Mouse (Mus musculus): Measurements from ENCODE around the gene Gm1604a.
"Not testable (repeated sequence)": the region's sequence is repeated elsewhere in the genome, so short reads cannot be mapped to it uniquely, and the experiment has no call there.

The Gm1604a gene

DNA sequence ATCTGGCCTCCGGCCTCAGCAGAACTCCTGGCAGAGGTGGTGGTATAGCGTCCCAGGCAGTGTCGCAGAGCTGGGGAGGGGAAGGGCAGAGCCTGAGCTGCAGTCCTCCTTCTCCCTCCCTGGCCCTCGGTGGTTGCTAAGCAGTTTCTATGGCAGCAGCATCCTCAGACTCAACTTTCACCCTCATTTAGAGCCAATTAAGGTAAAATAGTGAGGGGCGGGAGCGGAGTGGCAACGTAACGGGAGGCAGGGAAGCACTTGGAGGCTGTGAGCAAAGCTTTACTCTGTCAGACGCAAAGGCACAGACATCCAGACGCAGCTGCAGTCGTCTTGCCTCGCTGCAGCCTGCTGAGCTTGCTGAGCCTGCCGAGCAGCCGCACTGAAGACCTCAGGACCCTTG is at the start of gene Gm1604a:
TSS of gene Gm1604a (plus strand) at position 312 of the 400 bp plus-strand sequence.
- not testable (repeated sequence) for DNase-seq (ENCODE audit: extremely low read depth, low read depth)

DNA sequence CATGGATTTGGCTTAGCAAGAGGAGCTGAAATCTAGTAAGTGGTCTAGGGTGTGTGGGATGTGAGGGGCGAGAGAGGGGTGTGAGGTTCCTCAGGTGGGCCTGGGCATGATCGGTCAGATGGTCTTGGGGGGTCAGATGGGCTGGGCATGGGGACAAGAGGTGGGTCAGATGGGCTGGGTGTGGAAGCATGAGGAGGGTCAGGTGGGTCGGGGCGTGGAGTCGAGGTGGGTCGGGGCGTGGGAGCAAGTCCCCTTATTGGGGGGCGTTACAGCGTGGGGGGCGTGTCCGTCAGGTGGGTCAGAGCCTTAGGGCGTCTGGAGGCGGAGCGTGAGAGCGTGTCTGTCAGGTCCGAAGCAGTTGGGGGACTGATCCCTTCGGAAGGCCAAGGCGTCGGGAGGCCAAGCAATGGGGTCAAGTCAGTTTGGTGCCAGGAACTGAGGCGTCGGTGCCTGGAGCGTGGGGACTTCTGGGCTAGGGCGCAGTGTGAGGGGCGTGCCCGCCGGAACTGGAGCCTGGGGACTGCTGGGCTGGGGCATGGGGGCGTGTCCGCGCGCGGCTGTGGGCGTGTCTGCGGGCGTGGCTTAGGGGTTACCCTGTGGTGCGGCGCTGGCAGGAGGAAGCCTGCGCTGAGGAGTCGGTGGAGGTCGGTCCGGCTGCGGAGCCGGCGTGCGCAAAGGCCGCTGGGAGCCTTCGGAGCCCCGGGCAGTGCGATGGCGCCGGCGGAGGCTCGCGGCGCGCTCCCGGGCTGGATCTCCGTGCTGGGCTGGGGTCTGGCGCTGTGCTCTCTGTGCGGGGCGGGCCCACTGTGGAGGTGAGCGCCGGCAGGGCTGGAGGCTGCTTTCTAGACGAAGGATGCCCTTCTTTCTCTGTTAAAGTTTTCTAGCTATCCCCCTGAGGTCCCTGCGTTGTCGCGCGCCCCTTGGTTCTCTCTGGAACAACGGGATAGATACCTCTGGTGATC is 46.8 kb upstream of the Gm1604a start, which contains the start of gene Gm49721:
TSS of gene Gm49721 (plus strand) at position 618 of the 962 bp plus-strand sequence.
- not testable (repeated sequence) for DNase-seq (ENCODE audit: extremely low read depth, low read depth)

GRCm38 (mm10) chr17:6979380-6979779 is 46.0 kb upstream of the Gm1604a start:
- not testable (repeated sequence) for DNase-seq (ENCODE audit: extremely low read depth, low read depth)

DNA sequence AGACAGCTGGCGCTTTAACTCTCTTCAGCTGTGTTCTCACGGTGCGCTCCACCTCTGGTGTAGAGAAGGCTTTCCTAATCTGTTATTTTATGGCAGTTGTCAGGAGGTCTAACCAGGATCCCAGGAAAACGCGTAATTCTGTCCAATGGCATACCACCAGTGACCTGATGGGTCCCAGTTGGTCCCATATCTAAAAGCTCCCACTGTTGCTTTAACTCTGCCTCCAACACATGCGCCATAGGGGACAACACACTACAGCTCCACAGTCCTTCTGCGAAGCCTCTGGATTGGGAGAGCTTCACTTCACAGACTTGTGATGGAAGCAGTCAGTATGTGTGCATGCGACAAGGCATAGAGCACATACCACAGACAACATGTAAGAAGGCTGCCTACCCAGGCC is 45.2 kb upstream of the Gm1604a start:
- not testable (repeated sequence) for DNase-seq (ENCODE audit: extremely low read depth, low read depth)

DNA sequence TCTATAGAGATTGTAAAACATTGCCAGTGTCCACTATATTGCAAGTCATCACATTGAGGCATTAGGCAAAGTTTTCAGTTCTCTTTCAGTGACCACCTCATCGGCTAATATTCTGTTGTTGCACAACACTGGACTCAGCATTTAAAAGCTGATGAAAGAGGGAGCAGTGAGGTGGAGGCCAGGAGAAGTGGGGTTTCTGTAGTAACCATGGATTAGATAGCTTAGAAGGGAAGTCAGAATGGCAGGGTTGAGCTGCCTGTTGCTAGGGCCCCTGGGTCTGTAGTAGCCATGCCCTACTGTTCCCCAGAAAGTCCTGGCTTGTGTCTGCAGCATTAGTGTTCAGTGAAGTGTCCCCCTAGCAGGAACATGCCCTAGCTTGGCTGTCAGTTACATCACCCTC is 39.2 kb upstream of the Gm1604a start:
- not testable (repeated sequence) for DNase-seq (ENCODE audit: extremely low read depth, low read depth)

- not testable (repeated sequence) for DNase-seq (ENCODE audit: extremely low read depth, low read depth)
Measured at GRCm38 (mm10) chr17:6995504-6995903, 29.9 kb upstream of the Gm1604a start.

DNA sequence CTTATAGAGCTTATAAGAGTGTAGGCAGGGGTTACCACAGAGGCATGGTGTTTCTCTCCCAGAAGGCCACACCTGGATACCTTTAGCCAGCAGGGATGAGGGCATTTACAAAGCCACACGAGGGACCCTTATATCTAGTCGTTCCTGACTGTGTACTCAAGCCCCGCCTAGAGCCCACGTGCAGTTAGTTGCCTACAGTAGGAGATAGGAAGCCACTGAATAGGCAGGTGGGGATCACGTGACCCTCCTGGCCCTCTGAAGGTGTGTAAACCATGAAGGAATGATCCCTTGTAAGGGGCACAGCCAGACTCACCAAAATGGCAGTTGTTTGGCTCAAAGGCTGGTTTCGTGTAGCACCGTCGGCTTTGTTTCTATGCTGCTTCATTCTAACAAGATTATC is 28.5 kb upstream of the Gm1604a start:
- DNase-seq (ENCODE audit: extremely low read depth, low read depth): not testable (repeated sequence)

DNA sequence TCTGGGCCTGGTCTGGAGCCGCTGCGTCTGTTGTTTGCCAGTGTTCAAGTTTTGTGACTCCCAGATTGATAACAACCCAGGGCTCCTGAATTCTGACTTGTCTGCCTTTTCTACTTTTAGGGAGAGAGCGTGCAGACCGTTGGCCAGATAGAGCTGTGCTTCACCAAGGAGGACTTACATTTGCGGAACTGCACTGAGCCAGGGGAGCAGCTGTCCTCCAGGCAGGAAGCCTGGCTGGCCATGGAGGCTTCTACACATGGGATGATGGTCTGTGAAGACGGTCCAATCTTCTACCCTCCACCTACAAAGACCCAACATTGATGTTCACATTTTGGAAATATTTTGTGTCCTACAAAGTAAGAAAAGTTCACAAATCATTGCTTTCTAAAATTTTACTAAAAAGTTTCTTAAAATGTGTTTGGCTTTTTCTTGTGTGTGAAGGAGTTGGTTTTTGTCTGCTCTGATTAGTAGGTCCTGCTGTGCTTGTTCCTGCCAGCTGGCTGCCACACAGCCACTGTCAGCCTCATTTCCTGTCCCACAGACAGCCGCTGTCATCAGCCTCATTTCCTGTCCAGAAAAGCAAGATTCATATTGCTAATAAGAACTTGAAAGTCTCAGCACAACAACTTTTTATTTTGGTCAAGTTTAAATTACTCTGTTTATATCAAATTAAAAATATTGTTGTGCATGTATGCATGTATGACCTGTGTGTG is 27.4 kb upstream of the Gm1604a start:
- DNase-seq (ENCODE audit: extremely low read depth, low read depth): not testable (repeated sequence)

DNA sequence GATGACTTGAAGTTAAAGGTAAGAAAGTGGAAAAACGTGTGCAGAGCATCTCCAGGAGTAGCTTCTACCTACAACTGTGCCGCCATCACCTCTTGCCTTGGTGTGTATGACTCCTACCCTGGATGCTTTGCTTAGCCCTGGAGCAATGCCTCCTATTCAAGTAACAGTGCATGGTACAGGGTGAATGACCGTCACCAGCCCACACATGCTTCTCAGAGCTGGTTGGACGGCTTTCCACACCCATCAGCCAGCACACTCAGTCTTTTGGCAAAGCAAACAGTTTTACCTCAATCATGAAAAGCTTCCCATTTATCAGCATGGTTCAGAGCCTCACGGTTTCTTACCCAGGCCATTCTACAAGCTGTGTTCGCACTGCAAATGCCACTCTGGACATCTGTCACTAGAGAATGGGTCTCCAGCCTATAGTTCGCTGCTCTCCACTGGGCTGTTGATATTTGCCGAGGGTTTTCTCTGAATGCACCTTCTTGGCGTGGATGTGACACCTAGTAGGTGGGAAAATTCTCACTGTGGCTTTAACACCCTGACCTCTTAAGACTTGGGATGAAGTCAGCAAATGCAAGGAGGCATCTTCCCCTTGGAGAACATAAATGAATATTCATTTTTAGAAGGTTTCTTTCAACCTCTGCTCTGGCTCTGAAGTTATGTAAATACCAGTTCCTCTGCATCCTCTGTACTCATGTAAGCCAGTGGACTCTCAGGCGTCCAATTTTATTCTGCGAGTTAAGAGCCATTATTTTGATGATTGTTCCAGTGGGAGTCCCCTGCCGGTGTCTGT is 23.4 kb upstream of the Gm1604a start:
- not testable (repeated sequence) for DNase-seq (ENCODE audit: extremely low read depth, low read depth)

GRCm38 (mm10) chr17:7003392-7003791 is 22.0 kb upstream of the Gm1604a start:
- DNase-seq (ENCODE audit: extremely low read depth, low read depth): not testable (repeated sequence)

DNA sequence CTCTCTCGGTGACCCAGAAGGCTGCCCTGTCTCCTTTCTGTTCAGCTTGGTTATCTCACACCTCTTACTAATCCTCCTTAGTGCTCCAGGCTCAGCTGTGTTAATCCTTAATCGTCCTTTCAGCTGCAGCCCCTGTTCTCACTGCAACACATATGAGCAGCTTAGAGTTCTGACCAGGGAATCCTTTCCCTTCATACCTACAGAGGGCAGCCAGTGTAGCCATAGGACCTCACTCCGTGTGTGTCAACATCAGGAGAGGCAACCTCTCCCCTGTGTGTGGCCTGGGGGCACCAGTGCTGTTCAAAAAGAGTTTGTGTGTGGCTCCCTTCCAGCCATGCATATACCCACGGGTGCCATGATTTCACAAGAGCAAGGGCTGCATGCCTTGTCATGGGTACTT is 19.7 kb upstream of the Gm1604a start:
- DNase-seq (ENCODE audit: extremely low read depth, low read depth): not testable (repeated sequence)

- DNase-seq (ENCODE audit: extremely low read depth, low read depth): not testable (repeated sequence)
Measured at GRCm38 (mm10) chr17:7008885-7009284, 16.5 kb upstream of the Gm1604a start.

GRCm38 (mm10) chr17:7009440-7009839 is 15.9 kb upstream of the Gm1604a start:
- DNase-seq (ENCODE audit: extremely low read depth, low read depth): not testable (repeated sequence)

GRCm38 (mm10) chr17:7009901-7010300 is 15.5 kb upstream of the Gm1604a start:
- DNase-seq (ENCODE audit: extremely low read depth, low read depth): not testable (repeated sequence)

DNA sequence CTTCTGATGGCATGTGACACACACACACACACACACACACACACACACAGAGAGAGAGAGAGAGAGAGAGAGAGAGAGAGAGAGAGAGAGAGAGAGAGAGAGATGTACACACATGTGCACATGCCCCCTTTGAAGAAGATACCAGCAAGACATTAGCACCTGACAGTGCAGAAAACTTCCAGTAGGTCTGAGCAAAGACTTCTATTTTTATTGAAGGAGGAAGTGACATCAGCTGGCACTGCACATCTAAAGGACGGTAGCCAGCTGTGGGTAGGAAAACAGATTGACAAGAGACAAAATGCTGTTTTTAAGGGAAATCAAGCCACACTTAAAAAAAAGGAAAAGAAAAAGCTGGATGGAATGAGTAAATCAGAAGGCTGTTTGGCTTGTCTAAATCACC is 11.2 kb upstream of the Gm1604a start:
- DNase-seq (ENCODE audit: extremely low read depth, low read depth): not testable (repeated sequence)

DNA sequence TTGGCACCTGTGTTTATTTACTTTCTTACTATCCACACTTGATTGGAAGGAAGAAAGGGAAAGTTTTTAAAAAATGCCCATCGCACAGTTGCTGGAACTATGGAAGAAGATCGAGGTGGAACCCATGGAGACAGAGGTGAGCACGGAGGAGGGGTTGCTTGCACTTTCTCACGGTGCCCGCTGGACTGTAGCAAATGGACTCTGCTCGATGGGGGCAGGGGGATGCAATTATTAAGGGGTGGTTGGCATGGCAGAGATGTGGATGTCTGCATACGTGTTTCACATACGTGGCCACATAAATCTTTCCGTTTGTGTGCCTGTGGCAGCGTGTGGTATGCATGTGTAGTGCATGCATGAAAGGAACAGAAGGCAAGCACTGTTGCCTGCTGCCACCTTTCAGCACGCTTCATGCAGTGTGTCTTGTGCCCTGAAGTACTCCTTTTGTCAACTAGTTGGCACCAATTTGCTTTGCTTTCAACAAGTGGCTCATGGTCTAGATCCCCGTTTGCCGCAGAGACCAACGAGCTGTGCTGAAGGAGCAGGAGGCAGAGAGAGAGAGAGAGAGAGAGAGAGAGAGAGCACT is 487 bp downstream of the Gm1604a start:
- DNase-seq (ENCODE audit: extremely low read depth, low read depth): not testable (repeated sequence)

DNA sequence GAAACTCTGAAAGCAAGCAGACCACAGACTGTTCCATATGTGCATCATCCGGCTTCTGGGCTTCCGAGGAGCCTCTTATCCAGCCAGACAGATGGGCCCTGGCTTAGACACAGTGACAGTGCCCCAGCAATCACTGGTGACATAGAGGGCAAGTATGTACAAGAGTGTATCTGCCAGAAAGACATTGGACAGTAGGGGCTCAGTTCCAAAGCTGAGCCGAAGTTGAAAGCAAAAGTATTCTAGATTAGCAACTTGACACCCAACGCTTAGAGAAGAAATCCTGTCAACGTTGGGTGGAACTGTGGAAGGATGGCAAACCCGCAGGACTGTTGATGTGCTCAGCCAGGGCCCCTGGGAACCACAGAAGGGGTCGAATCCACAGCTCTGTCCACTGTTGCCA is 4.8 kb downstream of the Gm1604a start:
- DNase-seq (ENCODE audit: extremely low read depth, low read depth): not testable (repeated sequence)

DNA sequence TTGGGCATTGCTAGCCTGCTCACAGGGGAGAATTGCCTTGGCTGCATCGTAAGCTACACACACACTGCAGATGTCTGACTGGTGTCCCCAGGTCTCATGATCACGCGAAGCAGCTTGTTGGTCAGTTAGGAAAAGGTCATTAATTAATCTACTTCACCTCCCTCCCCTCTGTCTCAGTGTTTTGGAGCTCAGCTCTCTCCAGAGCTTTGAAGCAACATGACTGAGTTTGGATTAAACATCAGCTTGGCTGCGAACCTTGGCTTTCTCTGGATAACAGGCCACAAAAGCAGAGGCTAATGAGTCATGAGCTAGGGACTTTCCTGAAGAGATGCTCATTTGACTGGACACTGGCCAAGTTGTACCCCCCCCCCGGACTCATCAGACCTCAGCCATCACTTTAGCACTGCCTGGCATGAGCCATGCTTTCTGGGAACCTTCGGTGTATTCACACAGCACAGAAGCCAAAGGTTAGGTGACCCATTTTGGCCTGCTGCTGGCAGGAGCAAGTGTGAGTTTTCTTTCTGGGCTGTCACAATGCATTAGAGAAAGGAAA is 5.3 kb downstream of the Gm1604a start:
- not testable (repeated sequence) for DNase-seq (ENCODE audit: extremely low read depth, low read depth)

- DNase-seq (ENCODE audit: extremely low read depth, low read depth): not testable (repeated sequence)
Measured at GRCm38 (mm10) chr17:7033192-7034166, 8.1 kb downstream of the Gm1604a start.
